Mouse (Mus musculus) spleen, postnatal 36 days (tissue): ENCODE results near the gene Ppp1r18.
A peak's percentile ranks its signal among the peaks of the same experiment; 100 is the strongest.

ENCODE experiments used
- DNase-seq, 2 experiments: peaks; one replicate each; pipeline ENCODE4 v3.0.0; 2022; ENCODE audit warnings: low spot score in 2 of 2, mixed read lengths in 1 of 2

Gene Ppp1r18

GRCm38 (mm10) chr17:35836991-35837422 is 28.4 kb upstream of the Ppp1r18 start:
- peak; percentile 88 for DNase-seq

- peak; percentile 56 to 65 for DNase-seq
Observed at GRCm38 (mm10) chr17:35837487-35837886, 27.9 kb upstream of the Ppp1r18 start.

GRCm38 (mm10) chr17:35838122-35838544 is 27.3 kb upstream of the Ppp1r18 start, which contains the start of gene Tubb5:
Tubb5 (minus strand) TSS chr17:35838306.
- DNase-seq, result peak; percentile 97 to 98

GRCm38 (mm10) chr17:35838570-35838969 is 26.8 kb upstream of the Ppp1r18 start:
- DNase-seq, result no peak

GRCm38 (mm10) chr17:35839002-35839401 is 26.4 kb upstream of the Ppp1r18 start:
- peak in 1 of 2 experiments; percentile 43 for DNase-seq

GRCm38 (mm10) chr17:35840561-35840960 is 24.8 kb upstream of the Ppp1r18 start:
- DNase-seq, result no peak

GRCm38 (mm10) chr17:35841076-35841950 is 24.1 kb upstream of the Ppp1r18 start, which contains the start of gene Mdc1:
Mdc1 (plus strand) TSS chr17:35841515.
- DNase-seq, result peak; percentile 100

GRCm38 (mm10) chr17:35842006-35842405 is 23.4 kb upstream of the Ppp1r18 start:
- no peak for DNase-seq

- DNase-seq, result no peak
Observed at GRCm38 (mm10) chr17:35843514-35843913, 21.9 kb upstream of the Ppp1r18 start.

- DNase-seq, result no peak
Observed at GRCm38 (mm10) chr17:35848112-35848511, 17.3 kb upstream of the Ppp1r18 start.

GRCm38 (mm10) chr17:35850974-35851373 is 14.4 kb upstream of the Ppp1r18 start:
- no peak for DNase-seq

- no peak for DNase-seq
Observed at GRCm38 (mm10) chr17:35859371-35859770, 6.0 kb upstream of the Ppp1r18 start.

GRCm38 (mm10) chr17:35859835-35860234 is 5.6 kb upstream of the Ppp1r18 start:
- DNase-seq, result no peak

GRCm38 (mm10) chr17:35860831-35861197 is 4.6 kb upstream of the Ppp1r18 start:
- no peak for DNase-seq

GRCm38 (mm10) chr17:35861198-35861857 is 4.1 kb upstream of the Ppp1r18 start, which contains the start of gene Nrm:
Nrm (plus strand) TSS chr17:35861318.
- DNase-seq, result peak; percentile 86 to 87

GRCm38 (mm10) chr17:35864832-35865353 is 500 bp upstream of the Ppp1r18 start:
- no peak for DNase-seq

GRCm38 (mm10) chr17:35866281-35866831 is 963 bp downstream of the Ppp1r18 start:
- peak; percentile 81 to 84 for DNase-seq

- DNase-seq, result peak; percentile 81
Observed at GRCm38 (mm10) chr17:35866911-35867890, 1.8 kb downstream of the Ppp1r18 start.

GRCm38 (mm10) chr17:35868165-35868820 is 2.9 kb downstream of the Ppp1r18 start:
- DNase-seq, result peak; percentile 80

GRCm38 (mm10) chr17:35868961-35869345 is 3.6 kb downstream of the Ppp1r18 start:
- DNase-seq, result no peak
